In the genomic region with DNA sequence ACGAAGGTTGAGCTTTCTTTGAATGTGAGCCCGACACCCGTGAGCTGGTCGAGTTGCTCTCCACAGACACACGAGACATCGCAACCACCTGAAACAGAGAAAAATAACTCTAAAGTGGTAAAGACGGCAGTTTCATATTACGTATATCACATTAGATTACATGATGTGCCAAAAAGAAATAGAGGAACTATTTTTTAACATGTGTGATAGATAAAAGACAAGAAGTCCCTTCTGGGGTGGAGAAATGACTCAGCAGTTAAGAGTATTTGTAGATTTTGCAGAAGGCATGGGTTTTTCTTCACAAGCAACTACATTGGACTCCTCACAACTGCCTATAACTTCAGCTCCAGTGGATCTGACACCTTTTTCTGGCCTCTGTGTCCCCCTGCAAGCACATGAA, we compare ENCODE assay signal across 17 mouse cellular contexts.
"Had no signal": no experiment of that assay in that cellular context is flagged by ENCODE, and none has a peak within 500 bp of the region (broad histone marks: within the 10 kb centered on the region; RNA-seq: fewer than 3 reads in every experiment).

No protein-coding gene starts in this region.

- H3K36me3 ChIP-seq: lung, embryonic 15.5 days; midbrain, embryonic 13.5 days; midbrain, embryonic 15.5 days; neural tube, embryonic 12.5 days; stomach, embryonic 15.5 days had no signal

- H3K9ac ChIP-seq: lung, embryonic 15.5 days; midbrain, embryonic 13.5 days; midbrain, embryonic 15.5 days; neural tube, embryonic 12.5 days; stomach, embryonic 15.5 days had no signal

- H3K27me3 ChIP-seq: lung, embryonic 15.5 days; megakaryocyte, embryonic 14.5 days; midbrain, embryonic 13.5 days; midbrain, embryonic 15.5 days; neural tube, embryonic 12.5 days; stomach, embryonic 15.5 days had no signal

- DNase-seq: lung, adult 2 months; lung, postnatal 14 days; lung, postnatal 36 days; right cerebral cortex, postnatal 14 days; thymus, adult 2 months; thymus, postnatal 25 days; thymus, postnatal 4 days had no signal

- H3K4me2 ChIP-seq: lung, embryonic 15.5 days; midbrain, embryonic 11.5 days; midbrain, embryonic 13.5 days; midbrain, embryonic 15.5 days; neural tube, embryonic 12.5 days; stomach, embryonic 15.5 days had no signal

- ATAC-seq: lung, postnatal 0 days; midbrain, embryonic 13.5 days; midbrain, embryonic 15.5 days had no signal

- H3K9me3 ChIP-seq: lung, embryonic 15.5 days; midbrain, embryonic 13.5 days; midbrain, embryonic 15.5 days; stomach, embryonic 15.5 days had no signal

- H3K4me3 ChIP-seq: lung, embryonic 15.5 days; megakaryocyte, embryonic 14.5 days; midbrain, embryonic 13.5 days; midbrain, embryonic 15.5 days; neural tube, embryonic 12.5 days; stomach, embryonic 15.5 days had no signal

- H3K27ac ChIP-seq: lung, embryonic 15.5 days; macrophage; midbrain, embryonic 13.5 days; midbrain, embryonic 15.5 days; neural tube, embryonic 12.5 days; stomach, embryonic 15.5 days; stomach, postnatal 0 days had no signal

- H3K4me1 ChIP-seq: lung, embryonic 15.5 days; megakaryocyte, embryonic 14.5 days; midbrain, embryonic 15.5 days; neural tube, embryonic 12.5 days; stomach, embryonic 15.5 days had no signal
